Mouse (Mus musculus) ovary, postnatal 36 days (tissue): ENCODE measurements at regions not wholly inside any gene's neighbourhood (a gene's known extent, or its start where the extent isn't known, plus 50 kb on each side); places are given as distances from the start of the nearest gene placed in this dataset.
A peak's percentile ranks its signal among the peaks of the same experiment; 100 is the strongest.

Experiments
- DNase-seq: peaks from one replicate; pipeline ENCODE4 v3.0.0; 2022; ENCODE audit warnings: low spot score, mixed read lengths

- no peak for DNase-seq
Measured at GRCm38 (mm10) chr15:62130530-62130929, 1207.7 kb upstream of the A1bg start.

GRCm38 (mm10) chr15:62128546-62129212, 1205.9 kb upstream of the A1bg start:
- no peak for DNase-seq

GRCm38 (mm10) chr15:62127602-62128158, 1204.9 kb upstream of the A1bg start:
- no peak for DNase-seq

GRCm38 (mm10) chr15:62125718-62126117, 1202.9 kb upstream of the A1bg start:
- DNase-seq: no peak

GRCm38 (mm10) chr15:62123756-62124155, 1200.9 kb upstream of the A1bg start:
- no peak for DNase-seq

GRCm38 (mm10) chr15:62122265-62123023, 1199.6 kb upstream of the A1bg start:
- DNase-seq: no peak

- DNase-seq: no peak
Measured at GRCm38 (mm10) chr15:62121696-62122095, 1198.9 kb upstream of the A1bg start.

GRCm38 (mm10) chr15:62120735-62121134, 1197.9 kb upstream of the A1bg start:
- DNase-seq: no peak

- DNase-seq: no peak
Measured at GRCm38 (mm10) chr15:62118997-62119396, 1196.2 kb upstream of the A1bg start.

- DNase-seq: no peak
Measured at GRCm38 (mm10) chr15:62116184-62116583, 1193.4 kb upstream of the A1bg start.

- no peak for DNase-seq
Measured at GRCm38 (mm10) chr15:62114815-62115214, 1192.0 kb upstream of the A1bg start.

GRCm38 (mm10) chr15:62112151-62112550, 1189.3 kb upstream of the A1bg start:
- DNase-seq: no peak

GRCm38 (mm10) chr15:62107976-62108375, 1185.2 kb upstream of the A1bg start:
- DNase-seq: no peak

GRCm38 (mm10) chr15:62106518-62106975, 1183.7 kb upstream of the A1bg start:
- DNase-seq: peak; percentile 85

GRCm38 (mm10) chr15:62105483-62105882, 1182.7 kb upstream of the A1bg start:
- DNase-seq: no peak

GRCm38 (mm10) chr15:62104653-62105052, 1181.8 kb upstream of the A1bg start:
- DNase-seq: no peak

- DNase-seq: no peak
Measured at GRCm38 (mm10) chr15:62099683-62100082, 1176.9 kb upstream of the A1bg start.

GRCm38 (mm10) chr15:62098791-62099660, 1176.2 kb upstream of the A1bg start:
- DNase-seq: peak; percentile 54

- no peak for DNase-seq
Measured at GRCm38 (mm10) chr15:62096778-62097177, 1174.0 kb upstream of the A1bg start.

GRCm38 (mm10) chr15:62095198-62095597, 1172.4 kb upstream of the A1bg start:
- DNase-seq: no peak

- no peak for DNase-seq
Measured at GRCm38 (mm10) chr15:62093672-62094071, 1170.9 kb upstream of the A1bg start.

GRCm38 (mm10) chr15:62092671-62093185, 1169.9 kb upstream of the A1bg start:
- DNase-seq: peak; percentile 55
